Mouse (Mus musculus): ENCODE data around the gene Cd3g. TPM values are rescaled to one million over a fixed set of nuclear protein-coding genes. Genes with fewer than 3 reads are reported as not detected.

The Cd3g gene
- total and polyA plus RNA-seq, 3 experiments = 0.10 to 0.22 TPM; not detected in 1

DNA sequence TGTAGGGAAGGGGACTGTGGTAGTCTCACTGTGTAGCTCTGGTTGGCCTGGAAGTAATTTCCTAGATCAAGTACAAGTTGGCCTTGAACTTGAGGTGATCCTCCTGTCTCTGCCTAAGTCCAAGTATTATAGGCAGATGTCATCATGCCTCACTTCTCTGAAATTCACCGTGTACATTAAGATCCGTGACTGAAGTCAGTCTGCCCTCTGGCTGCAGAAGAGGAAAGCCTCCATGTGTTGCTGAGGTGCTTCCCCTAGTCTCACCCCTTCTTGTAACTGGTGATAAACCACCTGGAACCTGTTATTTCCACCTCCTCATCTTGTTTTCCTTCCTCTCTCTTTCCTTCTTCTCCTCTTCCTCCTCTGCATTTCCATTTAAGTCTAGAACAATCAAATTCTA is 34.6 kb upstream of the Cd3g start:
- no peaks in the 10 kb centered on the region for H3K36me3 ChIP-seq (replicated peaks)
- no peaks in the 10 kb centered on the region for H3K4me1 ChIP-seq (ENCODE audit: insufficient read depth, low read depth, low read length)
- no peaks in the 10 kb centered on the region for H3K9me3 ChIP-seq (replicated peaks)
- no peak for TF ChIP-seq POLR2AphosphoS5 (IDR thresholded peaks at IDR 0.05; ENCODE audit: insufficient replicate concordance, low read depth, low read length)
- no peak for TF ChIP-seq GATA2 (IDR thresholded peaks at IDR 0.05; ENCODE audit: borderline replicate concordance, low read depth, low read length)
- TF ChIP-seq GATA1 (IDR thresholded peaks at IDR 0.05; ENCODE audit: borderline replicate concordance, low read length) = no peak
- TF ChIP-seq CTCF (IDR thresholded peaks at IDR 0.05; ENCODE audit: low read depth, low read length) = no peak
- no peak for TF ChIP-seq TAL1 (conservative IDR thresholded peaks at IDR 0.05; ENCODE audit: low read depth, low read length)
- DNase-seq (ENCODE audit: low spot score) = no peak
- no peak overlapping the region for H3K4me3 ChIP-seq (ENCODE audit: low read depth, low read length)
- no peak for ATAC-seq (ENCODE audit: extremely low read depth, insufficient number of reproducible peaks, low FRiP score, poor library complexity, severe bottlenecking)
- peaks cover 11% of the 10 kb centered on the region for H3K27me3 ChIP-seq (ENCODE audit: insufficient read depth, low read length)

DNA sequence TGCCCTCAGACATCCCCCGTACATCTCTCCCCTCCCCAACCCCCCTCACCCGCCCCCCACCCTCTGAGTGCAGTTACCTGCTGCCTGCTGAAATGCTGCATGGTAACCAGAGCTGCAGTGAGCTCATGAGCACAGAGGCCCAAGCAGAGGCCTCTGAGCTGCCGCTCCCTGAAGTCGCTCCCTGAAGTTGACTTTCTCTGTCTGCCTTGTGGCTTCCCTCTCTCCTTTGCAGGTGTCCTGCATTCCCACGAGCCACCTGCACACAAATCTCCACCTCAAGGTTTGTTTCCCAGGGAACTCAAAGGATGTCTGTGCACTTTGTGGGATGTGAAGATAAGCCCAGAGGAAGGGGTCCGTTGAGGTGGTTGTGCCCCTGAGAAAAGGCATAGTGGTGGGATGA is 31.1 kb upstream of the Cd3g start:
- no peak for DNase-seq (ENCODE audit: low spot score)
- H3K36me3 ChIP-seq (replicated peaks) = no peaks in the 10 kb centered on the region

DNA sequence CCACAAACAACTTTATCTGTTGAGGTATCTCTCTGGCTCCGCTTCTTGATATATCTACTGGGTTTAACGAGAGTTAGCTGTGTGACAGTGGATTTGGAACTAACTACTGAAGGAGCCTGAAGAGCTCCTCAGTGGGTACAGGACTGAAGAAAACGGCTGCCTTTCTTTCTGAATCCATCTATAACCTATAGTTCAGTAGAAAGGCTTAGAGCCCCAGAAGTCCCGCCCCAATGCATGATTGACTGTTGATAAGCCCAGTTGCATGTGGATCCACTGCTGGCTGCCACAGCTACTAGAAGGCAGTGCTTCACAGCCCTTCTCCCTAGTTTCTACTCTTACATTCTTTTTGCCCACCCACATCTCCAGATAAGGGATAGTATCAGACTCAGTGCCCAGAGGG is 30.2 kb upstream of the Cd3g start:
- H3K9me3 ChIP-seq (replicated peaks) = no peaks in the 10 kb centered on the region
- no peaks in the 10 kb centered on the region for H3K36me3 ChIP-seq (replicated peaks)
- H3K27me3 ChIP-seq (ENCODE audit: insufficient read depth, low read length) = peaks cover 18% of the 10 kb centered on the region
- no peaks in the 10 kb centered on the region for H3K4me1 ChIP-seq (ENCODE audit: insufficient read depth, low read depth, low read length)
- TF ChIP-seq TAL1 (conservative IDR thresholded peaks at IDR 0.05; ENCODE audit: low read depth, low read length) (no peak), GATA2 (IDR thresholded peaks at IDR 0.05; ENCODE audit: borderline replicate concordance, low read depth, low read length) (no peak), CTCF (IDR thresholded peaks at IDR 0.05; ENCODE audit: low read depth, low read length) (no peak), POLR2AphosphoS5 (IDR thresholded peaks at IDR 0.05; ENCODE audit: insufficient replicate concordance, low read depth, low read length) (no peak), GATA1 (IDR thresholded peaks at IDR 0.05; ENCODE audit: borderline replicate concordance, low read length) (no peak)
- DNase-seq (ENCODE audit: low spot score) (no peak), ATAC-seq (ENCODE audit: extremely low read depth, insufficient number of reproducible peaks, low FRiP score, poor library complexity, severe bottlenecking) (no peak)
- no peak overlapping the region for H3K4me3 ChIP-seq (ENCODE audit: low read depth, low read length)

More for the DNA sequence above, 31.1 kb upstream of the Cd3g start:
- Histone ChIP-seq H3K9me3 (replicated peaks) (no peaks in the 10 kb centered on the region), H3K4me3 (ENCODE audit: low read depth, low read length) (no peak overlapping the region), H3K27me3 (ENCODE audit: insufficient read depth, low read length) (peaks cover 18% of the 10 kb centered on the region), H3K4me1 (ENCODE audit: insufficient read depth, low read depth, low read length) (no peaks in the 10 kb centered on the region)
- no peak for ATAC-seq (ENCODE audit: extremely low read depth, insufficient number of reproducible peaks, low FRiP score, poor library complexity, severe bottlenecking)
- TF ChIP-seq GATA1 (IDR thresholded peaks at IDR 0.05; ENCODE audit: borderline replicate concordance, low read length) (no peak), TAL1 (conservative IDR thresholded peaks at IDR 0.05; ENCODE audit: low read depth, low read length) (no peak)

DNA sequence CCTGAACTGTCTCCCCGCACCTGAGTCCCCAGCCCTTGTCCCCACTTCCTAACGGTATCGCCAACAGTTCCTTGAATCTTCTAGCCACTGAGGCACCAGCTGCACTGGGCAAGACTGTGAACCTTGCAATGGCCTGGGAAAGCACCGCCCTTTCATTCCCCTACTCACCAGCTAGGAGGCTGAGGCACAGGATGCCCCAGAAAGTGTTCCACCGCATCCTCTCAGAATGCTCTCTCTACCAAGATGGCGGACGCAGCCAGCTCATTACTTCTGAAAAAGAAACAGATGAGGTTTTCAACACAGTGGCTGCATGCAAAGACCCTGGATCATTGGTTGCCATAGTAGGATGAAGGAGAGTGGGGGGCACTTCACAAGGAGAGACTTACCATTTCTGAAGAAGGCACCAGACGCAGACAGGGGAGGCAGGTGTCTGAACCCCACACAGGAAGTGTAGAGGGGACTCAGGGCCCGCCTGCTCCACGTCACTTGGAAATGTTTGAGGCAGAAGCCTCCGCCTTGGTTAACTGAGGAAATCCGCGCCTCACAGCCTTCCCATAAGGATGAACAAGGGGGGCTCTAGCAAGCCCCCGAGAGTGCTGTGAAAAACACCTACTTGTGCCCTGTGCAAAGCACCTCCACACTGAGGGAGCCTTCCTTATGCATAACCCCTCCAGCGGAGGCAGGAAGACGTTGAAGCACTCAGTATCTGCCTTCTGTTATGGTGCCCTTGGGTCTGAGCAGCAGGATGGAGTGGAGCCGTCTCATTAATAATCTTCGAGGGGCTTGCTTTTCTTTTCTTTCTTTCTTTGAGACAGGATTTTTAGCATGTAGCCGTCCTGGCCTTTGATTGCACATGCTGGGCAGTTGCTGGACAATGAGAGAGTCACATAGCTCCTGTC is 29.2 kb upstream of the Cd3g start, which contains the start of gene Cd3e:
Cd3e (minus strand) TSS at position 448 of the 899 bp plus-strand sequence.
- Histone ChIP-seq H3K9me3 (replicated peaks) (no peaks in the 10 kb centered on the region), H3K27me3 (ENCODE audit: insufficient read depth, low read length) (peaks cover 14% of the 10 kb centered on the region)
- no peak for DNase-seq (ENCODE audit: low spot score)

DNA sequence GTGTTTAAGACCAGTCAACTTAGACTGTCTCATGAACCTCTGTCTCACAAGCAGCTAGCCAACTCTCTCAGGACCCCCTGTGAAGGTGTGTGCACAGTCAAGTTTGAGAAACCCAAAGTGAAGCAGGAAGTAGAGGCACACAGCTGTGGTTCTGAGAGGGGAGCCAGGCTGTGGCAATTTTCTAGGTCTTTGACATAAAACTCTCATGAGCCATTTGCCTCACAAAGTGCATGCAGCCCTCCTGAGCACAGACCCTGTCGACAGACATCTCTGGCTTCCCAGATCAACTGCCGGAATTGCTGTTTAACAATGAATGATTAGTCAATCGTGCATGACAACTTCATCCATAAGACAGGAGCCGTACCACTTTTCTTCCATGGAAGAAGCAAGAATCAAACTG is 28.1 kb upstream of the Cd3g start:
- ATAC-seq (ENCODE audit: extremely low read depth, insufficient number of reproducible peaks, low FRiP score, poor library complexity, severe bottlenecking) (no peak), DNase-seq (ENCODE audit: low spot score) (no peak)
- H3K36me3 ChIP-seq (replicated peaks) = no peaks in the 10 kb centered on the region
- H3K4me3 ChIP-seq (ENCODE audit: low read depth, low read length) = no peak overlapping the region
- peaks cover 18% of the 10 kb centered on the region for H3K27me3 ChIP-seq (ENCODE audit: insufficient read depth, low read length)
- TF ChIP-seq GATA1 (IDR thresholded peaks at IDR 0.05; ENCODE audit: borderline replicate concordance, low read length) (no peak), CTCF (IDR thresholded peaks at IDR 0.05; ENCODE audit: low read depth, low read length) (no peak), POLR2AphosphoS5 (IDR thresholded peaks at IDR 0.05; ENCODE audit: insufficient replicate concordance, low read depth, low read length) (no peak), GATA2 (IDR thresholded peaks at IDR 0.05; ENCODE audit: borderline replicate concordance, low read depth, low read length) (no peak), TAL1 (conservative IDR thresholded peaks at IDR 0.05; ENCODE audit: low read depth, low read length) (no peak)
- H3K4me1 ChIP-seq (ENCODE audit: insufficient read depth, low read depth, low read length) = no peaks in the 10 kb centered on the region
- H3K9me3 ChIP-seq (replicated peaks) = no peaks in the 10 kb centered on the region

More for the DNA sequence above, 29.2 kb upstream of the Cd3g start, which contains the start of gene Cd3e:
- Histone ChIP-seq H3K36me3 (replicated peaks) (no peaks in the 10 kb centered on the region), H3K4me1 (ENCODE audit: insufficient read depth, low read depth, low read length) (no peaks in the 10 kb centered on the region), H3K4me3 (ENCODE audit: low read depth, low read length) (no peak within 1 kb of the TSS)
- no peak for TF ChIP-seq GATA1 (IDR thresholded peaks at IDR 0.05; ENCODE audit: borderline replicate concordance, low read length)
- TF ChIP-seq POLR2AphosphoS5 (IDR thresholded peaks at IDR 0.05; ENCODE audit: insufficient replicate concordance, low read depth, low read length) = no peak
- no peak for TF ChIP-seq TAL1 (conservative IDR thresholded peaks at IDR 0.05; ENCODE audit: low read depth, low read length)
- no peak for TF ChIP-seq GATA2 (IDR thresholded peaks at IDR 0.05; ENCODE audit: borderline replicate concordance, low read depth, low read length)
- TF ChIP-seq CTCF (IDR thresholded peaks at IDR 0.05; ENCODE audit: low read depth, low read length) = no peak
- ATAC-seq (ENCODE audit: extremely low read depth, insufficient number of reproducible peaks, low FRiP score, poor library complexity, severe bottlenecking) = no peak

DNA sequence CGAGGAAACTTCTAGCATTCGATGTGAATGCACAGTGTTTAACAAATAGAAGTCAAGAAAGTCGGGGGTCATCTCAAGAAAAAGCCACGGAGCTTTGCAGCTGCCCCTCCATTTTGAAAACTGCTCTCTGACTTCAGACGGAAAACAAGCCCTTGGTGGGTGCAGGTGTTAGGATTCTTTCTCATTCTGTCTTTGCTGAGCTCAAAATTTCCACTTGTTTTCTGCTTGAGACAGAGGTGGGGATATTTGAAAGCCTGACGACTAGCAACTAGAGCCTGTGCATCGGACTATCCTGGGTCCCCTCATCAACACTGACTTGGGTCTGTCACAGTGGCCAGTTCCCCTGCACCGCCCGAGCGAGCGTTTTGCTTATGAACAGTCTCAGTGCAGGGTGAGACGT is 27.2 kb upstream of the Cd3g start:
- no peak overlapping the region for H3K4me3 ChIP-seq (ENCODE audit: low read depth, low read length)
- no peaks in the 10 kb centered on the region for H3K4me1 ChIP-seq (ENCODE audit: insufficient read depth, low read depth, low read length)
- no peak for ATAC-seq (ENCODE audit: extremely low read depth, insufficient number of reproducible peaks, low FRiP score, poor library complexity, severe bottlenecking)
- no peak for DNase-seq (ENCODE audit: low spot score)
- H3K27me3 ChIP-seq (ENCODE audit: insufficient read depth, low read length) = peaks cover 18% of the 10 kb centered on the region
- no peaks in the 10 kb centered on the region for H3K9me3 ChIP-seq (replicated peaks)
- no peak for TF ChIP-seq GATA1 (IDR thresholded peaks at IDR 0.05; ENCODE audit: borderline replicate concordance, low read length)
- no peak for TF ChIP-seq CTCF (IDR thresholded peaks at IDR 0.05; ENCODE audit: low read depth, low read length)
- no peak for TF ChIP-seq POLR2AphosphoS5 (IDR thresholded peaks at IDR 0.05; ENCODE audit: insufficient replicate concordance, low read depth, low read length)
- TF ChIP-seq GATA2 (IDR thresholded peaks at IDR 0.05; ENCODE audit: borderline replicate concordance, low read depth, low read length) = no peak
- no peak for TF ChIP-seq TAL1 (conservative IDR thresholded peaks at IDR 0.05; ENCODE audit: low read depth, low read length)
- no peaks in the 10 kb centered on the region for H3K36me3 ChIP-seq (replicated peaks)
